In genomic region chr16:32110951-32111699, GRCm38 (mm10) we compare ENCODE assay signal across 13 mouse cellular contexts. TPM values are rescaled to one million over a fixed set of nuclear protein-coding genes. Genes with fewer than 3 reads are reported as not detected.
DNase-seq lines count a peak whose midpoint lies in the region; ATAC-seq and TF ChIP-seq lines count a peak whose summit lies in the region.
"Had no signal": no experiment of that assay in that cellular context is flagged by ENCODE, and none has a peak within 500 bp of the region (broad histone marks: within the 10 kb centered on the region; RNA-seq: fewer than 3 reads in every experiment).

No protein-coding gene starts in this region.

- 76% methylated on average over 15 of the region's 15 CpGs for WGBS in heart, embryonic 10.5 days
- WGBS in heart, embryonic 12.5 days = 74% methylated on average over 15 of the region's 15 CpGs
- WGBS in midbrain, postnatal 0 days = 73% methylated on average over 15 of the region's 15 CpGs
- 79% methylated on average over 15 of the region's 15 CpGs for WGBS in midbrain, embryonic 16.5 days
- 80% methylated on average over 15 of the region's 15 CpGs for WGBS in hindbrain, embryonic 16.5 days

- no peak overlapping the region for H3K9ac ChIP-seq in heart, embryonic 12.5 days
- no peak overlapping the region for H3K9ac ChIP-seq in midbrain, postnatal 0 days (replicated peaks; ENCODE audit: low read length, poor library complexity, severe bottlenecking)
- H3K9ac ChIP-seq in midbrain, embryonic 16.5 days (ENCODE audit: low read depth, low read length) = no peak overlapping the region
- H3K9ac ChIP-seq in hindbrain, embryonic 16.5 days (ENCODE audit: low read depth, low read length) = no peak overlapping the region
- H3K9ac ChIP-seq: heart, embryonic 15.5 days; neural tube, embryonic 13.5 days had no signal

- peak; percentile 66 for DNase-seq in heart, embryonic 10.5 days (ENCODE audit: low spot score)
- peak; percentile 24 for DNase-seq in midbrain, postnatal 0 days (ENCODE audit: low spot score)
- DNase-seq in R1 (ENCODE audit: low read depth, low spot score) = peak; percentile 63
- no peak for DNase-seq in Muller cell, postnatal 12 days (ENCODE audit: inconsistent ontology term)
- DNase-seq: kidney, postnatal 10 days; lung, postnatal 4 days; thymus, postnatal 25 days had no signal

- H3K4me3 ChIP-seq in heart, embryonic 10.5 days = no peak overlapping the region
- no peak overlapping the region for H3K4me3 ChIP-seq in heart, embryonic 12.5 days
- no peak overlapping the region for H3K4me3 ChIP-seq in midbrain, postnatal 0 days (ENCODE audit: low read depth, low read length)
- no peak overlapping the region for H3K4me3 ChIP-seq in midbrain, embryonic 16.5 days (ENCODE audit: low read depth, low read length)
- H3K4me3 ChIP-seq in hindbrain, embryonic 16.5 days (ENCODE audit: low read length) = no peak overlapping the region
- H3K4me3 ChIP-seq: heart, embryonic 15.5 days; neural tube, embryonic 13.5 days had no signal

- no peaks in the 10 kb centered on the region for H3K27me3 ChIP-seq in heart, embryonic 10.5 days (ENCODE audit: insufficient read depth, poor library complexity, severe bottlenecking)
- no peaks in the 10 kb centered on the region for H3K27me3 ChIP-seq in heart, embryonic 12.5 days (replicated peaks)
- no peaks in the 10 kb centered on the region for H3K27me3 ChIP-seq in midbrain, postnatal 0 days (ENCODE audit: insufficient read depth, low read length)
- H3K27me3 ChIP-seq in midbrain, embryonic 16.5 days (ENCODE audit: control insufficient read depth, insufficient read depth, low read depth, low read length) = no peaks in the 10 kb centered on the region
- H3K27me3 ChIP-seq in hindbrain, embryonic 16.5 days (replicated peaks; ENCODE audit: control insufficient read depth, insufficient read depth, low read length) = no peaks in the 10 kb centered on the region; the same call in 1 of the 2 replicates
- H3K27me3 ChIP-seq: heart, embryonic 15.5 days; neural tube, embryonic 13.5 days had no signal

- no peak; the same call in 1 of the 2 replicates for TF ChIP-seq CTCF in midbrain, postnatal 0 days (IDR thresholded peaks at IDR 0.05)

- no peak overlapping the region for H3K4me2 ChIP-seq in heart, embryonic 12.5 days
- H3K4me2 ChIP-seq in midbrain, postnatal 0 days (ENCODE audit: low read depth, low read length, poor library complexity, severe bottlenecking) = no peak overlapping the region
- no peak overlapping the region for H3K4me2 ChIP-seq in midbrain, embryonic 16.5 days (ENCODE audit: low read length)
- H3K4me2 ChIP-seq in hindbrain, embryonic 16.5 days (ENCODE audit: low read length) = no peak overlapping the region
- H3K4me2 ChIP-seq: heart, embryonic 15.5 days; neural tube, embryonic 13.5 days had no signal

- ATAC-seq in heart, embryonic 12.5 days (ENCODE audit: insufficient number of reproducible peaks, low FRiP score) = no peak
- ATAC-seq in midbrain, postnatal 0 days (ENCODE audit: low FRiP score) = no peak
- no peak for ATAC-seq in midbrain, embryonic 16.5 days
- ATAC-seq in hindbrain, embryonic 16.5 days = no peak
- ATAC-seq: activated CD4-positive, CD25-positive, alpha-beta regulatory T cell, adult 4 months had no signal

- no peaks in the 10 kb centered on the region for H3K9me3 ChIP-seq in heart, embryonic 10.5 days
- H3K9me3 ChIP-seq in heart, embryonic 12.5 days (replicated peaks) = no peaks in the 10 kb centered on the region
- no peaks in the 10 kb centered on the region for H3K9me3 ChIP-seq in midbrain, postnatal 0 days (ENCODE audit: low read length)
- no peaks in the 10 kb centered on the region for H3K9me3 ChIP-seq in midbrain, embryonic 16.5 days (replicated peaks; ENCODE audit: control insufficient read depth, low read length, poor library complexity, severe bottlenecking)
- H3K9me3 ChIP-seq in hindbrain, embryonic 16.5 days (ENCODE audit: control insufficient read depth, low read length) = no peaks in the 10 kb centered on the region
- H3K9me3 ChIP-seq: heart, embryonic 15.5 days; neural tube, embryonic 13.5 days had no signal

- peaks cover 30% of the 10 kb centered on the region for H3K36me3 ChIP-seq in heart, embryonic 10.5 days
- peaks cover 28% of the 10 kb centered on the region for H3K36me3 ChIP-seq in heart, embryonic 12.5 days
- H3K36me3 ChIP-seq in midbrain, postnatal 0 days (ENCODE audit: insufficient read depth, low read length) = peaks cover 24% of the 10 kb centered on the region
- peaks cover 22% of the 10 kb centered on the region for H3K36me3 ChIP-seq in midbrain, embryonic 16.5 days (ENCODE audit: control insufficient read depth, insufficient read depth, low read length)
- H3K36me3 ChIP-seq in hindbrain, embryonic 16.5 days (ENCODE audit: control insufficient read depth, insufficient read depth, low read length) = peaks cover 11% of the 10 kb centered on the region; the same call in 1 of the 2 replicates

- H3K4me1 ChIP-seq in heart, embryonic 10.5 days = peaks cover 7% of the 10 kb centered on the region
- peaks cover 5% of the 10 kb centered on the region for H3K4me1 ChIP-seq in heart, embryonic 12.5 days (replicated peaks)
- no peaks in the 10 kb centered on the region for H3K4me1 ChIP-seq in midbrain, postnatal 0 days (ENCODE audit: insufficient read depth, low read length)
- H3K4me1 ChIP-seq in midbrain, embryonic 16.5 days (ENCODE audit: control insufficient read depth, insufficient read depth, low read length) = peaks cover 4% of the 10 kb centered on the region
- no peaks in the 10 kb centered on the region for H3K4me1 ChIP-seq in hindbrain, embryonic 16.5 days (ENCODE audit: control insufficient read depth, insufficient read depth, low read depth, low read length)
- H3K4me1 ChIP-seq: neural tube, embryonic 13.5 days had no signal

- no peak overlapping the region for H3K27ac ChIP-seq in heart, embryonic 10.5 days
- H3K27ac ChIP-seq in heart, embryonic 12.5 days (ENCODE audit: poor library complexity, severe bottlenecking) = no peak overlapping the region
- H3K27ac ChIP-seq in midbrain, postnatal 0 days (ENCODE audit: low read depth, low read length) = no peak overlapping the region
- H3K27ac ChIP-seq in midbrain, embryonic 16.5 days (ENCODE audit: low read length) = no peak overlapping the region
- no peak overlapping the region for H3K27ac ChIP-seq in hindbrain, embryonic 16.5 days (ENCODE audit: low read depth, low read length)
- H3K27ac ChIP-seq: heart, embryonic 15.5 days; neural tube, embryonic 13.5 days had no signal

RNA-seq across cellular contexts. Expression of gene Cep19, which starts 11.5 kb away (rescaled TPM):
- 25.5 and 25.9 TPM in 2 replicates for polyA plus RNA-seq in heart, embryonic 10.5 days (2016; fragmentation: Nextera tagmentation; extraction: Ambion mirVana)
- polyA plus RNA-seq in heart, embryonic 12.5 days (2016; fragmentation: Nextera tagmentation; extraction: Ambion mirVana) = 20.9 and 22.7 TPM in 2 replicates
- 29.9 and 34.7 TPM in 2 replicates for total RNA-seq in midbrain, postnatal 0 days (2014; rRNA removed)
- polyA plus RNA-seq in midbrain, postnatal 0 days (2015; fragmentation: Nextera tagmentation; extraction: Ambion mirVana) = 54.3 and 57.3 TPM in 2 replicates
- polyA plus RNA-seq in midbrain, embryonic 16.5 days (2015; fragmentation: Nextera tagmentation; extraction: Ambion mirVana) = 49.1 and 51.6 TPM in 2 replicates
- polyA plus RNA-seq in hindbrain, embryonic 16.5 days (2015; fragmentation: Nextera tagmentation; extraction: Ambion mirVana) = 48.0 and 51.0 TPM in 2 replicates

RNA-seq across cellular contexts. Expression of gene Pigx, which starts 11.6 kb away (rescaled TPM):
- polyA plus RNA-seq in heart, embryonic 10.5 days (2016; fragmentation: Nextera tagmentation; extraction: Ambion mirVana) = 87.2 and 102 TPM in 2 replicates
- polyA plus RNA-seq in heart, embryonic 12.5 days (2016; fragmentation: Nextera tagmentation; extraction: Ambion mirVana) = 76.0 and 76.1 TPM in 2 replicates
- total RNA-seq in midbrain, postnatal 0 days (2014; rRNA removed) = 38.8 and 53.2 TPM in 2 replicates
- polyA plus RNA-seq in midbrain, postnatal 0 days (2015; fragmentation: Nextera tagmentation; extraction: Ambion mirVana) = 90.4 and 91.3 TPM in 2 replicates
- polyA plus RNA-seq in midbrain, embryonic 16.5 days (2015; fragmentation: Nextera tagmentation; extraction: Ambion mirVana) = 104 and 107 TPM in 2 replicates
- polyA plus RNA-seq in hindbrain, embryonic 16.5 days (2015; fragmentation: Nextera tagmentation; extraction: Ambion mirVana) = 94.0 and 94.8 TPM in 2 replicates

RNA-seq across cellular contexts. Expression of gene Pak2, which starts 32.0 kb away (rescaled TPM):
- polyA plus RNA-seq in heart, embryonic 10.5 days (2016; fragmentation: Nextera tagmentation; extraction: Ambion mirVana) = 32.5 and 32.8 TPM in 2 replicates
- polyA plus RNA-seq in heart, embryonic 12.5 days (2016; fragmentation: Nextera tagmentation; extraction: Ambion mirVana) = 34.8 and 36.2 TPM in 2 replicates
- 35.3 and 37.1 TPM in 2 replicates for total RNA-seq in midbrain, postnatal 0 days (2014; rRNA removed)
- polyA plus RNA-seq in midbrain, postnatal 0 days (2015; fragmentation: Nextera tagmentation; extraction: Ambion mirVana) = 23.0 and 26.0 TPM in 2 replicates
- polyA plus RNA-seq in midbrain, embryonic 16.5 days (2015; fragmentation: Nextera tagmentation; extraction: Ambion mirVana) = 37.5 and 40.4 TPM in 2 replicates
- polyA plus RNA-seq in hindbrain, embryonic 16.5 days (2015; fragmentation: Nextera tagmentation; extraction: Ambion mirVana) = 24.9 and 29.9 TPM in 2 replicates

RNA-seq across cellular contexts. Expression of gene Nrros, which starts 54.3 kb away (rescaled TPM):
- polyA plus RNA-seq in heart, embryonic 10.5 days (2016; fragmentation: Nextera tagmentation; extraction: Ambion mirVana) = 5.6 and 10.5 TPM in 2 replicates
- polyA plus RNA-seq in heart, embryonic 12.5 days (2016; fragmentation: Nextera tagmentation; extraction: Ambion mirVana) = 5.2 and 6.1 TPM in 2 replicates
- 9.9 and 11.3 TPM in 2 replicates for total RNA-seq in midbrain, postnatal 0 days (2014; rRNA removed)
- 4.9 and 5.8 TPM in 2 replicates for polyA plus RNA-seq in midbrain, postnatal 0 days (2015; fragmentation: Nextera tagmentation; extraction: Ambion mirVana)
- 6.7 and 6.8 TPM in 2 replicates for polyA plus RNA-seq in midbrain, embryonic 16.5 days (2015; fragmentation: Nextera tagmentation; extraction: Ambion mirVana)
- 7.7 and 9.7 TPM in 2 replicates for polyA plus RNA-seq in hindbrain, embryonic 16.5 days (2015; fragmentation: Nextera tagmentation; extraction: Ambion mirVana)
